Mouse (Mus musculus) kidney, embryonic 14.5 days (tissue): ENCODE measurements around the gene Prph2. TPM values are rescaled to one million over a fixed set of nuclear protein-coding genes. Genes with fewer than 3 reads are reported as not detected.

ENCODE experiments used
- ATAC-seq: fragments of 200-750 bp; cut with Nextera tagmentation; 2 replicates; pipeline ENCODE4 v1.8.0; 2017; ENCODE audit warnings: moderate number of reproducible peaks, mild to moderate bottlenecking, moderate TSS enrichment, moderate library complexity; ENCODE audit not compliant: low FRiP score, low TSS enrichment
- H3K27ac ChIP-seq: fragments of 300-500 bp; sonication (generic); 2 replicates; pipeline ENCODE4 v1.5.1; 2014; ENCODE audit warnings: low read depth, mild to moderate bottlenecking, low read length, moderate library complexity, mixed read lengths
- H3K27me3 ChIP-seq: fragments of 300-500 bp; sonication (generic); 2 replicates; pipeline ENCODE4 v1.6.1; 2014; ENCODE audit warnings: mild to moderate bottlenecking, low read length; ENCODE audit not compliant: control insufficient read depth, insufficient read depth
- H3K36me3 ChIP-seq: fragments of 300-500 bp; sonication (generic); 2 replicates; pipeline ENCODE4 v1.6.1; 2014; ENCODE audit warnings: low read length, mixed read lengths; ENCODE audit not compliant: control insufficient read depth, insufficient read depth
- H3K4me1 ChIP-seq: fragments of 300-500 bp; sonication (generic); 2 replicates; pipeline ENCODE4 v1.6.1; 2014; ENCODE audit warnings: low read length, mixed read lengths; ENCODE audit not compliant: control insufficient read depth, insufficient read depth
- H3K4me2 ChIP-seq: fragments of 300-500 bp; sonication (generic); replicated peaks from 2 replicates; pipeline ENCODE4 v1.6.1; 2014; ENCODE audit warnings: low read depth, mild to moderate bottlenecking, low read length
- H3K4me3 ChIP-seq: fragments of 300-500 bp; sonication (generic); 2 replicates; pipeline ENCODE4 v1.5.1; 2014; ENCODE audit warnings: mild to moderate bottlenecking, low read length
- H3K9ac ChIP-seq: fragments of 300-500 bp; sonication (generic); 2 replicates; pipeline ENCODE4 v1.6.1; 2014; ENCODE audit warnings: low read depth, mild to moderate bottlenecking, low read length, moderate library complexity
- H3K9me3 ChIP-seq: fragments of 300-500 bp; sonication (generic); 2 replicates; pipeline ENCODE4 v1.6.1; 2016; ENCODE audit warnings: low read length; ENCODE audit not compliant: control insufficient read depth
- WGBS: fragments of 180-500 bp; shearing (Covaris S2); extraction: QIAGEN DNeasy Blood & Tissue Kit; methylation state at CpG from one replicate; pipeline ENCODE4 v1.1.7; 2014; 5-methylcytosine and 5-hydroxymethylcytosine counted together
- polyA plus RNA-seq: library from polyadenylated mRNA; unstranded; fragments of >200 nt; fragmentation: Nextera tagmentation; extraction: Ambion mirVana; gene quantifications from 2 replicates; pipeline ENCODE4 v1.2.1, GENCODE M21; 2014

The Prph2 gene
- polyA plus RNA-seq, result 0.18 and 0.26 TPM in 2 replicates

GRCm38 (mm10) chr17:46910186-46910585, at the start of gene Prph2:
Gene Prph2, plus strand, starts transcription at chr17:46910459.
- ATAC-seq, result no peak
- no peaks in the 10 kb centered on the region; the same call in 1 of the 2 replicates for H3K9me3 ChIP-seq
- H3K4me2 ChIP-seq, result no peak within 1 kb of the TSS
- H3K4me3 ChIP-seq, result no peak within 1 kb of the TSS
- H3K9ac ChIP-seq, result no peak within 1 kb of the TSS
- no peaks in the 10 kb centered on the region for H3K36me3 ChIP-seq
- H3K27ac ChIP-seq, result no peak within 1 kb of the TSS
- H3K4me1 ChIP-seq, result no peaks in the 10 kb centered on the region
- no peaks in the 10 kb centered on the region for H3K27me3 ChIP-seq
- 88% methylated on average over 10 of the region's 10 CpGs for WGBS

GRCm38 (mm10) chr17:46864566-46865195, 45.6 kb upstream of the Prph2 start:
- H3K9me3 ChIP-seq, result no peaks in the 10 kb centered on the region
- no peak overlapping the region for H3K4me3 ChIP-seq
- no peak overlapping the region for H3K4me2 ChIP-seq
- no peaks in the 10 kb centered on the region for H3K36me3 ChIP-seq
- no peak overlapping the region for H3K27ac ChIP-seq
- H3K27me3 ChIP-seq, result no peaks in the 10 kb centered on the region
- 0 out of 2 replicates have a peak, but pooled peaks cover 4% of the 10 kb centered on the region for H3K4me1 ChIP-seq
- WGBS, result 43% methylated on average over 7 of the region's 7 CpGs
- ATAC-seq, result peak; percentile 51; the same call in 1 of the 2 replicates
- no peak overlapping the region for H3K9ac ChIP-seq

GRCm38 (mm10) chr17:46866836-46867235, 43.4 kb upstream of the Prph2 start:
- WGBS, result 92% methylated on average over 12 of the region's 12 CpGs
- 0 out of 2 replicates have a peak, but pooled peaks cover 4% of the 10 kb centered on the region for H3K4me1 ChIP-seq
- H3K36me3 ChIP-seq, result no peaks in the 10 kb centered on the region
- H3K4me3 ChIP-seq, result no peak overlapping the region
- no peak overlapping the region for H3K9ac ChIP-seq
- ATAC-seq, result no peak
- no peaks in the 10 kb centered on the region for H3K9me3 ChIP-seq
- no peaks in the 10 kb centered on the region for H3K27me3 ChIP-seq
- no peak overlapping the region for H3K27ac ChIP-seq
- no peak overlapping the region for H3K4me2 ChIP-seq

GRCm38 (mm10) chr17:46870204-46870798, 40.0 kb upstream of the Prph2 start:
- Histone ChIP-seq H3K36me3 (no peaks in the 10 kb centered on the region), H3K4me3 (no peak overlapping the region), H3K27ac (no peak overlapping the region), H3K9me3 (no peaks in the 10 kb centered on the region), H3K4me2 (no peak overlapping the region), H3K9ac (no peak overlapping the region), H3K4me1 (no peaks in the 10 kb centered on the region), H3K27me3 (no peaks in the 10 kb centered on the region)
- no peak for ATAC-seq
- WGBS, result 94% methylated on average over 5 of the region's 5 CpGs

- 40% methylated on average over 1 of the region's 1 CpGs for WGBS
- Histone ChIP-seq H3K4me1 (no peaks in the 10 kb centered on the region), H3K4me2 (no peak overlapping the region), H3K36me3 (no peaks in the 10 kb centered on the region), H3K4me3 (no peak overlapping the region), H3K9me3 (no peaks in the 10 kb centered on the region), H3K27ac (no peak overlapping the region), H3K9ac (no peak overlapping the region), H3K27me3 (no peaks in the 10 kb centered on the region)
- no peak for ATAC-seq
Measured at GRCm38 (mm10) chr17:46870913-46871312, 39.3 kb upstream of the Prph2 start.

- 79% methylated on average over 7 of the region's 7 CpGs for WGBS
Measured at GRCm38 (mm10) chr17:46872806-46873205, 37.5 kb upstream of the Prph2 start.

GRCm38 (mm10) chr17:46874133-46874532, 36.1 kb upstream of the Prph2 start:
- H3K36me3 ChIP-seq, result no peaks in the 10 kb centered on the region
- no peaks in the 10 kb centered on the region for H3K4me1 ChIP-seq
- no peaks in the 10 kb centered on the region for H3K9me3 ChIP-seq
- no peak overlapping the region for H3K9ac ChIP-seq
- WGBS, result 30% methylated on average over 10 of the region's 10 CpGs
- H3K27me3 ChIP-seq, result no peaks in the 10 kb centered on the region
- 0 out of 2 replicates have a peak, but pooled peaks have one; percentile 22 for ATAC-seq
- no peak overlapping the region for H3K4me3 ChIP-seq
- H3K4me2 ChIP-seq, result no peak overlapping the region
- no peak overlapping the region for H3K27ac ChIP-seq

More at GRCm38 (mm10) chr17:46872806-46873205, 37.5 kb upstream of the Prph2 start:
- no peak overlapping the region for H3K27ac ChIP-seq
- no peak overlapping the region for H3K4me2 ChIP-seq
- ATAC-seq, result no peak
- no peaks in the 10 kb centered on the region for H3K36me3 ChIP-seq
- no peaks in the 10 kb centered on the region for H3K9me3 ChIP-seq
- no peaks in the 10 kb centered on the region for H3K27me3 ChIP-seq
- H3K4me3 ChIP-seq, result no peak overlapping the region
- H3K4me1 ChIP-seq, result no peaks in the 10 kb centered on the region
- no peak overlapping the region for H3K9ac ChIP-seq

- 79% methylated on average over 3 of the region's 3 CpGs for WGBS
- H3K4me3 ChIP-seq, result no peak overlapping the region
- no peak overlapping the region for H3K9ac ChIP-seq
- H3K4me2 ChIP-seq, result no peak overlapping the region
- no peak overlapping the region for H3K27ac ChIP-seq
- no peaks in the 10 kb centered on the region for H3K36me3 ChIP-seq
- ATAC-seq, result no peak
- H3K27me3 ChIP-seq, result no peaks in the 10 kb centered on the region
- H3K4me1 ChIP-seq, result no peaks in the 10 kb centered on the region; the same call in 1 of the 2 replicates
- no peaks in the 10 kb centered on the region for H3K9me3 ChIP-seq
Measured at GRCm38 (mm10) chr17:46875626-46876025, 34.6 kb upstream of the Prph2 start.

- H3K9me3 ChIP-seq, result no peaks in the 10 kb centered on the region
- no peaks in the 10 kb centered on the region; the same call in 1 of the 2 replicates for H3K4me1 ChIP-seq
- H3K36me3 ChIP-seq, result no peaks in the 10 kb centered on the region
- H3K27me3 ChIP-seq, result no peaks in the 10 kb centered on the region
- no peak overlapping the region for H3K9ac ChIP-seq
- no peak overlapping the region for H3K27ac ChIP-seq
- 64% methylated on average over 8 of the region's 8 CpGs for WGBS
- ATAC-seq, result no peak
- no peak overlapping the region for H3K4me3 ChIP-seq
- H3K4me2 ChIP-seq, result no peak overlapping the region
Measured at GRCm38 (mm10) chr17:46876371-46876950, 33.8 kb upstream of the Prph2 start.
